Mouse (Mus musculus) heart, adult 2 months (tissue): ENCODE data around the gene Zbtb22.

Experiments used
- CTCF ChIP-seq: fragments of 200-600 bp; IDR thresholded peaks from 2 replicates; pipeline ENCODE4 v1.8.1; 2022; ENCODE audit warnings: antibody characterized with exemption, mild to moderate bottlenecking, moderate library complexity
- EP300 ChIP-seq: fragments of 200-500 bp; IDR thresholded peaks from 2 replicates; pipeline ENCODE4 v1.6.1; 2011; ENCODE audit warnings: low read depth, low read length, control low read depth; ENCODE audit not compliant: insufficient read depth
- POLR2A ChIP-seq: fragments of 200-500 bp; IDR thresholded peaks from 2 replicates; pipeline ENCODE4 v1.6.1; 2011; ENCODE audit warnings: mild to moderate bottlenecking, low read depth, low read length, control low read depth; ENCODE audit not compliant: insufficient read depth

- TF ChIP-seq CTCF, result no peak
- no peak for TF ChIP-seq POLR2A
- TF ChIP-seq EP300, result no peak
These were observed 37.6 kb downstream of the Zbtb22 start for GRCm38 (mm10) chr17:33953310-33953709.
